Mouse (Mus musculus) ES-E14 (cell line): ENCODE measurements at regions not wholly inside any gene's neighbourhood (a gene's known extent, or its start where the extent isn't known, plus 50 kb on each side); places are given as distances from the start of the nearest gene placed in this dataset.

ENCODE experiments used
- DNase-seq: peaks from one replicate; pipeline ENCODE4 v3.0.0-alpha.2; 2013; ENCODE audit warnings: low read depth, low spot score
- H3K27ac ChIP-seq: 2 replicates; pipeline ENCODE4 v1.5.1; 2012; ENCODE audit warnings: low read depth, mild to moderate bottlenecking, low read length, moderate library complexity, mixed read lengths; ENCODE audit not compliant: poor library complexity, insufficient read depth, severe bottlenecking
- H3K36me3 ChIP-seq: 2 replicates; pipeline ENCODE4 v1.6.1; 2012; ENCODE audit warnings: mild to moderate bottlenecking, low read length, moderate library complexity, mixed read lengths; ENCODE audit not compliant: control insufficient read depth, poor library complexity, insufficient read depth, severe bottlenecking
- H3K4me1 ChIP-seq, 2 experiments: fragments of 150-350 bp in 1 of 2; sonication (generic) in 1 of 2; 2 replicates each; pipeline ENCODE4 v1.6.1; 2012; ENCODE audit warnings: low read length in 2 of 2, mild to moderate bottlenecking in 1 of 2, mixed read lengths in 1 of 2; ENCODE audit not compliant: control insufficient read depth in 2 of 2, insufficient read depth in 2 of 2, poor library complexity in 1 of 2
- H3K4me3 ChIP-seq, 2 experiments: fragments of 150-350 bp in 1 of 2; sonication (generic) in 1 of 2; 2 replicates each; pipeline ENCODE4 v1.5.1; 2012; ENCODE audit warnings: low read length in 2 of 2, low read depth in 1 of 2, mild to moderate bottlenecking in 1 of 2, mixed read lengths in 1 of 2; ENCODE audit not compliant: insufficient read depth in 1 of 2, poor library complexity in 1 of 2, severe bottlenecking in 1 of 2
- H3K9ac ChIP-seq: 2 replicates; pipeline ENCODE4 v1.6.1; 2012; ENCODE audit warnings: low read depth, mild to moderate bottlenecking, low read length, mixed read lengths; ENCODE audit not compliant: poor library complexity, insufficient read depth, severe bottlenecking
- H3K9me3 ChIP-seq: fragments of 150-350 bp; sonication (generic); 2 replicates; pipeline ENCODE4 v1.6.1; 2012; ENCODE audit warnings: low read depth, mild to moderate bottlenecking, low read length; ENCODE audit not compliant: control insufficient read depth, insufficient read depth
- CHD2 ChIP-seq: IDR thresholded peaks from 2 replicates; pipeline ENCODE4 v1.6.1; 2014; ENCODE audit warnings: mild to moderate bottlenecking, low read depth, low read length, inconsistent platforms
- HCFC1 ChIP-seq: IDR thresholded peaks from 2 replicates; pipeline ENCODE4 v1.6.1; 2012; ENCODE audit warnings: low read length, inconsistent platforms, borderline replicate concordance; ENCODE audit not compliant: insufficient read depth
- MAFK ChIP-seq: IDR thresholded peaks from 2 replicates; pipeline ENCODE4 v1.6.1; 2014; ENCODE audit warnings: mild to moderate bottlenecking, low read depth, low read length, inconsistent platforms; ENCODE audit not compliant: insufficient read depth
- ZC3H11A ChIP-seq: IDR thresholded peaks from 2 replicates; pipeline ENCODE4 v1.6.1; 2012; ENCODE audit warnings: low read depth, mild to moderate bottlenecking, inconsistent platforms, low read length, borderline replicate concordance
- ZNF384 ChIP-seq: IDR thresholded peaks from 2 replicates; pipeline ENCODE4 v1.6.1; 2012; ENCODE audit warnings: low read depth, low read length, inconsistent platforms
- in situ Hi-C, 2 experiments: fragments of 600-800 bp; cut with MboI; formaldehyde crosslinking; loops; one replicate each; pipeline ENCODE4 v1.15.1; 2025; ENCODE audit warnings: low sequenced_read_pairs in 2 of 2, inconsistent platforms in 1 of 2; ENCODE audit not compliant: unreplicated experiment in 2 of 2

GRCm38 (mm10) chr11:64206155-64206554 lies 126.9 kb upstream of the Cox10 start:
- no peak overlapping the region for H3K4me3 ChIP-seq
- no peaks in the 10 kb centered on the region for H3K9me3 ChIP-seq
- in situ Hi-C loops = no loop called here
- TF ChIP-seq HCFC1 = no peak
- no peak for TF ChIP-seq CHD2
- no peaks in the 10 kb centered on the region for H3K4me1 ChIP-seq
- no peak for DNase-seq
- H3K36me3 ChIP-seq = no peaks in the 10 kb centered on the region
- H3K27ac ChIP-seq = no peak overlapping the region
- no peak overlapping the region for H3K9ac ChIP-seq

- no peak for DNase-seq
- TF ChIP-seq ZC3H11A (no peak), HCFC1 (no peak), MAFK (no peak), CHD2 (no peak), ZNF384 (no peak)
- Histone ChIP-seq H3K9me3 (no peaks in the 10 kb centered on the region), H3K27ac (no peak overlapping the region), H3K4me3 (no peak overlapping the region), H3K36me3 (no peaks in the 10 kb centered on the region), H3K9ac (no peak overlapping the region), H3K4me1 (no peaks in the 10 kb centered on the region)
- in situ Hi-C loops = no loop called here
These were observed 125.8 kb upstream of the Cox10 start for GRCm38 (mm10) chr11:64205069-64205468.

- DNase-seq = no peak
- TF ChIP-seq ZNF384 = no peak
These were observed 125.0 kb upstream of the Cox10 start for GRCm38 (mm10) chr11:64204305-64204704.

GRCm38 (mm10) chr11:64200874-64201273 lies 121.6 kb upstream of the Cox10 start:
- no peak overlapping the region for H3K9ac ChIP-seq
- no peaks in the 10 kb centered on the region for H3K4me1 ChIP-seq
- H3K27ac ChIP-seq = no peak overlapping the region
- H3K9me3 ChIP-seq = no peaks in the 10 kb centered on the region
- no peak for DNase-seq
- no peak overlapping the region for H3K4me3 ChIP-seq
- TF ChIP-seq MAFK (no peak), ZNF384 (no peak), ZC3H11A (no peak), CHD2 (no peak), HCFC1 (no peak)
- H3K36me3 ChIP-seq = no peaks in the 10 kb centered on the region
- in situ Hi-C loops = no loop called here

More at GRCm38 (mm10) chr11:64204305-64204704, 125.0 kb upstream of the Cox10 start:
- H3K36me3 ChIP-seq = no peaks in the 10 kb centered on the region
- H3K9ac ChIP-seq = no peak overlapping the region
- H3K4me3 ChIP-seq = no peak overlapping the region
- no peak overlapping the region for H3K27ac ChIP-seq
- no peaks in the 10 kb centered on the region for H3K4me1 ChIP-seq
- in situ Hi-C loops = no loop called here
- H3K9me3 ChIP-seq = no peaks in the 10 kb centered on the region

GRCm38 (mm10) chr11:64195272-64195671 lies 116.0 kb upstream of the Cox10 start:
- Histone ChIP-seq H3K4me3 (no peak overlapping the region), H3K27ac (no peak overlapping the region), H3K9ac (no peak overlapping the region), H3K4me1 (no peaks in the 10 kb centered on the region), H3K36me3 (no peaks in the 10 kb centered on the region), H3K9me3 (no peaks in the 10 kb centered on the region)
- DNase-seq = no peak
- in situ Hi-C loops = no loop called here
- TF ChIP-seq MAFK (no peak), HCFC1 (no peak), ZC3H11A (no peak), CHD2 (no peak), ZNF384 (no peak)
